12 mouse cellular contexts compared by ENCODE assay signal in the genomic region with DNA sequence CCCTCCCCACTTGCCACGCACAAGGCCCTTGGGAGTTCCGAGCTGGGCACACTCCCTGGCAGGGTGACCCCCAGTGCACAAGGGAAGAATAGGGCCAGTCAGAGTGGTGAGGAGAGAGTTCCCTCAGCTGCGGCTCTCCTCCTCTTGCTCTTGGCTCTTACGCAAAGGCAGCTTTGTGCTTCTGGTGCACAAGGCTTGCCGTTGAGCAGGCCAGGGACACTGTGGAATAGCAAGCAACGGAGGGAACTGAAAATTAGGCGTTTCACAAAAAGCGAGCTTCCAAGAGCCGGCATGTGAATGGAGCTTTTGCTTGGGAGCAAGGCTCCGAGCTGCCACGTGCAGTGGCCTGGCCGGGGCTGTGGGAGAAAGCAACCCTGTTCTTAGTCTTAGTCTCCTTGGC. TPM values are rescaled to one million over a fixed set of nuclear protein-coding genes. Genes with fewer than 3 reads are reported as not detected.
DNase-seq lines count a peak whose midpoint lies in the region; ATAC-seq and TF ChIP-seq lines count a peak whose summit lies in the region.
"Had no signal": no experiment of that assay in that cellular context is flagged by ENCODE, and none has a peak within 500 bp of the region (broad histone marks: within the 10 kb centered on the region; RNA-seq: fewer than 3 reads in every experiment).

No protein-coding gene starts in this region.

- peaks cover 6% of the 10 kb centered on the region for H3K4me1 ChIP-seq in forebrain, postnatal 0 days (ENCODE audit: insufficient read depth)
- H3K4me1 ChIP-seq in forebrain, embryonic 15.5 days: peaks cover 10% of the 10 kb centered on the region
- H3K4me1 ChIP-seq in cortical plate, adult 2 months (ENCODE audit: control insufficient read depth, insufficient read depth, low read length): peaks cover 25% of the 10 kb centered on the region
- H3K4me1 ChIP-seq in limb, embryonic 15.5 days: peaks cover 2% of the 10 kb centered on the region; the same call in 1 of the 2 replicates

- H3K36me3 ChIP-seq in forebrain, postnatal 0 days (ENCODE audit: insufficient read depth): no peaks in the 10 kb centered on the region; the same call in 1 of the 2 replicates
- H3K36me3 ChIP-seq in forebrain, embryonic 15.5 days: no peaks in the 10 kb centered on the region
- no peaks in the 10 kb centered on the region for H3K36me3 ChIP-seq in limb, embryonic 15.5 days

- TF ChIP-seq POLR2A in cortical plate, adult 2 months (IDR thresholded peaks at IDR 0.05; ENCODE audit: extremely low read depth, insufficient read depth, low read length): no peak

- H3K4me3 ChIP-seq in forebrain, postnatal 0 days (ENCODE audit: low read depth, low read length): no peak overlapping the region
- H3K4me3 ChIP-seq in forebrain, embryonic 15.5 days: no peak overlapping the region
- no peak overlapping the region for H3K4me3 ChIP-seq in cortical plate, adult 2 months (ENCODE audit: insufficient read depth, low read length)
- no peak overlapping the region for H3K4me3 ChIP-seq in limb, embryonic 15.5 days

- no peak for TF ChIP-seq CTCF in forebrain, postnatal 0 days (IDR thresholded peaks at IDR 0.05; ENCODE audit: low read depth)
- no peak for TF ChIP-seq CTCF in cortical plate, adult 2 months (IDR thresholded peaks at IDR 0.05; ENCODE audit: extremely low read depth, insufficient read depth, low read length)

- WGBS in forebrain, postnatal 0 days: 61% methylated on average over 12 of the region's 12 CpGs
- 68% methylated on average over 12 of the region's 12 CpGs for WGBS in forebrain, embryonic 15.5 days
- WGBS in limb, embryonic 15.5 days: 72% methylated on average over 12 of the region's 12 CpGs

- no peaks in the 10 kb centered on the region for H3K27me3 ChIP-seq in forebrain, postnatal 0 days (ENCODE audit: insufficient read depth, low read length)
- H3K27me3 ChIP-seq in forebrain, embryonic 15.5 days: no peaks in the 10 kb centered on the region
- no peaks in the 10 kb centered on the region for H3K27me3 ChIP-seq in limb, embryonic 15.5 days
- H3K27me3 ChIP-seq: Patski had no signal

- ATAC-seq in forebrain, postnatal 0 days: peak; percentile 80
- ATAC-seq in forebrain, embryonic 15.5 days (replicated peaks): no peak; the same call in 1 of the 2 replicates
- ATAC-seq in limb, embryonic 15.5 days (ENCODE audit: insufficient number of reproducible peaks, low FRiP score, low TSS enrichment, low read depth): peak; percentile 45
- ATAC-seq: Patski had no signal

- H3K9me3 ChIP-seq in forebrain, postnatal 0 days (ENCODE audit: low read length): no peaks in the 10 kb centered on the region
- H3K9me3 ChIP-seq in forebrain, embryonic 15.5 days: no peaks in the 10 kb centered on the region
- no peaks in the 10 kb centered on the region for H3K9me3 ChIP-seq in limb, embryonic 15.5 days

- peak; percentile 40 for DNase-seq in forebrain, postnatal 0 days
- DNase-seq in layer of hippocampus, adult 9-10 months (ENCODE audit: low spot score): peak; percentile 55
- DNase-seq in urinary bladder, postnatal 36 days (ENCODE audit: low spot score in 2 of 2): no peak
- DNase-seq in spleen, postnatal 4 days (ENCODE audit: low spot score in 2 of 2): no peak
- DNase-seq in thymus, adult 18-20 months: no peak
- DNase-seq: adrenal gland, postnatal 14 days; gastrocnemius, postnatal 10 days had no signal

- no peak overlapping the region for H3K4me2 ChIP-seq in forebrain, postnatal 0 days (ENCODE audit: low read depth)
- H3K4me2 ChIP-seq in forebrain, embryonic 15.5 days (replicated peaks): no peak overlapping the region
- H3K4me2 ChIP-seq in limb, embryonic 15.5 days: no peak overlapping the region

- no peak overlapping the region for H3K27ac ChIP-seq in forebrain, postnatal 0 days (ENCODE audit: low read depth, low read length)
- no peak overlapping the region for H3K27ac ChIP-seq in forebrain, embryonic 15.5 days (replicated peaks)
- 0 out of 2 replicates have a peak overlapping the region, but pooled peaks have one; percentile 32 for H3K27ac ChIP-seq in cortical plate, adult 2 months (ENCODE audit: insufficient read depth, low read length)
- H3K27ac ChIP-seq in limb, embryonic 15.5 days: peak overlapping the region; percentile 59
- H3K27ac ChIP-seq: liver, embryonic 14.5 days had no signal

- H3K9ac ChIP-seq in forebrain, postnatal 0 days: no peak overlapping the region
- H3K9ac ChIP-seq in forebrain, embryonic 15.5 days (replicated peaks): no peak overlapping the region
- H3K9ac ChIP-seq in limb, embryonic 15.5 days: no peak overlapping the region
- H3K9ac ChIP-seq: liver, embryonic 14.5 days had no signal

RNA-seq across cellular contexts. Expression of a gene that starts 40.2 kb away (rescaled TPM):
- 152 and 170 TPM in 2 replicates for total RNA-seq in forebrain, postnatal 0 days (2014; rRNA removed)
- polyA plus RNA-seq in forebrain, postnatal 0 days (2015; fragmentation: Nextera tagmentation; extraction: Ambion mirVana): 97.8 and 98.2 TPM in 2 replicates
- polyA plus RNA-seq in forebrain, embryonic 15.5 days (2015; fragmentation: Nextera tagmentation; extraction: Ambion mirVana): 53.9 and 57.5 TPM in 2 replicates
- polyA plus RNA-seq in cortical plate, adult 2 months (2012; rRNA removed): 135 and 136 TPM in 2 replicates
- 0.38 and 0.70 TPM in 2 replicates for polyA plus RNA-seq in limb, embryonic 15.5 days (2015; fragmentation: Nextera tagmentation; extraction: Ambion mirVana)
- polyA plus RNA-seq: Patski had no signal

Comparison
In these comparisons a context has a peak if more than half of its experiments do, and no peak if none do; other contexts are left out.
1. DNase-seq: peak in forebrain, postnatal 0 days (single experiment) and layer of hippocampus, adult 9-10 months (single experiment); none in urinary bladder, postnatal 36 days (0 of 2), spleen, postnatal 4 days (0 of 2) and thymus, adult 18-20 months (0 of 2).
2. H3K27ac ChIP-seq: peak in cortical plate, adult 2 months (single experiment) and limb, embryonic 15.5 days (single experiment); none in forebrain, postnatal 0 days (single experiment) and forebrain, embryonic 15.5 days (single experiment).
3. RNA of a gene that starts 40.2 kb away (polyA plus RNA-seq): 135 to 136 TPM in cortical plate, adult 2 months, 97.8 to 98.2 TPM in forebrain, postnatal 0 days and 53.9 to 57.5 TPM in forebrain, embryonic 15.5 days; 0.38 to 0.70 TPM in limb, embryonic 15.5 days; every median in the first group is over 10 times any median in the second.